Mouse (Mus musculus) thymus, postnatal 25 days (tissue): ENCODE measurements around the gene Zfp568.

Source experiments
- DNase-seq: peaks from one replicate; pipeline ENCODE4 v3.0.0; 2022

Zfp568 gene

GRCm38 (mm10) chr7:29993340-29993739, 9.6 kb downstream of the Zfp568 start:
- no peak for DNase-seq

- DNase-seq, result no peak
Measured at GRCm38 (mm10) chr7:29995134-29995533, 11.4 kb downstream of the Zfp568 start.

GRCm38 (mm10) chr7:30000601-30001000, 16.8 kb downstream of the Zfp568 start:
- DNase-seq, result no peak

- DNase-seq, result no peak
Measured at GRCm38 (mm10) chr7:30007601-30008000, 23.8 kb downstream of the Zfp568 start.

GRCm38 (mm10) chr7:30008020-30008690, 24.4 kb downstream of the Zfp568 start:
- no peak for DNase-seq

- no peak for DNase-seq
Measured at GRCm38 (mm10) chr7:30009321-30010085, 25.7 kb downstream of the Zfp568 start.

- no peak for DNase-seq
Measured at GRCm38 (mm10) chr7:30010551-30011195, 26.9 kb downstream of the Zfp568 start.

GRCm38 (mm10) chr7:30012956-30013363, 29.2 kb downstream of the Zfp568 start:
- peak; percentile 63 for DNase-seq

GRCm38 (mm10) chr7:30017226-30017625, 33.5 kb downstream of the Zfp568 start:
- no peak for DNase-seq

- DNase-seq, result no peak
Measured at GRCm38 (mm10) chr7:30019543-30019942, 35.8 kb downstream of the Zfp568 start.

GRCm38 (mm10) chr7:30023324-30023723, 39.6 kb downstream of the Zfp568 start:
- DNase-seq, result no peak

- no peak for DNase-seq
Measured at GRCm38 (mm10) chr7:30023800-30024199, 40.0 kb downstream of the Zfp568 start.

GRCm38 (mm10) chr7:30025358-30025757, 41.6 kb downstream of the Zfp568 start:
- DNase-seq, result no peak

- DNase-seq, result no peak
Measured at GRCm38 (mm10) chr7:30027331-30027730, 43.6 kb downstream of the Zfp568 start.

- DNase-seq, result no peak
Measured at GRCm38 (mm10) chr7:30028572-30028971, 44.8 kb downstream of the Zfp568 start.

GRCm38 (mm10) chr7:30030677-30031076, 46.9 kb downstream of the Zfp568 start:
- DNase-seq, result no peak

- DNase-seq, result no peak
Measured at GRCm38 (mm10) chr7:30031379-30031778, 47.6 kb downstream of the Zfp568 start.

- DNase-seq, result no peak
Measured at GRCm38 (mm10) chr7:30034331-30034730, 50.6 kb downstream of the Zfp568 start.

GRCm38 (mm10) chr7:30044354-30044753, 60.6 kb downstream of the Zfp568 start:
- no peak for DNase-seq

- DNase-seq, result no peak
Measured at GRCm38 (mm10) chr7:30048126-30048525, 64.4 kb downstream of the Zfp568 start.

- peak; percentile 90 for DNase-seq
Measured at GRCm38 (mm10) chr7:30050882-30051548, 67.3 kb downstream of the Zfp568 start, which contains the start of gene Zfp14. Gene Zfp14 (minus strand): TSS chr7:30051380.

GRCm38 (mm10) chr7:30053591-30053990, 69.8 kb downstream of the Zfp568 start:
- DNase-seq, result no peak

- no peak for DNase-seq
Measured at GRCm38 (mm10) chr7:30060341-30060740, 76.6 kb downstream of the Zfp568 start.
